Mouse (Mus musculus) adrenal gland, adult 10 weeks (tissue): ENCODE results near the gene BC035947. TPM values are rescaled to one million over a fixed set of nuclear protein-coding genes. Genes with fewer than 3 reads are reported as not detected.

Experiments used
- polyA plus RNA-seq: library from polyadenylated mRNA; stranded (reverse); fragments of 350-450 nt; fragmentation: Illumina TruSeq; extraction: RNeasy Lipid Tissue Mini Kit (QIAGEN cat#74804); gene quantifications from one replicate; pipeline ENCODE4 v1.2.3, GENCODE M21; 2014; ENCODE audit warnings: low read depth, low replicate concordance

Gene BC035947
- polyA plus RNA-seq: 0.29 TPM

GRCm38 (mm10) chr1:78511621-78512160, at the start of gene BC035947:
BC035947 (minus strand) TSS chr1:78512158.

GRCm38 (mm10) chr1:78510862-78511261, 1.1 kb downstream of the BC035947 start, which contains the start of gene Mogat1:
Mogat1 (plus strand) TSS chr1:78510991.

DNA sequence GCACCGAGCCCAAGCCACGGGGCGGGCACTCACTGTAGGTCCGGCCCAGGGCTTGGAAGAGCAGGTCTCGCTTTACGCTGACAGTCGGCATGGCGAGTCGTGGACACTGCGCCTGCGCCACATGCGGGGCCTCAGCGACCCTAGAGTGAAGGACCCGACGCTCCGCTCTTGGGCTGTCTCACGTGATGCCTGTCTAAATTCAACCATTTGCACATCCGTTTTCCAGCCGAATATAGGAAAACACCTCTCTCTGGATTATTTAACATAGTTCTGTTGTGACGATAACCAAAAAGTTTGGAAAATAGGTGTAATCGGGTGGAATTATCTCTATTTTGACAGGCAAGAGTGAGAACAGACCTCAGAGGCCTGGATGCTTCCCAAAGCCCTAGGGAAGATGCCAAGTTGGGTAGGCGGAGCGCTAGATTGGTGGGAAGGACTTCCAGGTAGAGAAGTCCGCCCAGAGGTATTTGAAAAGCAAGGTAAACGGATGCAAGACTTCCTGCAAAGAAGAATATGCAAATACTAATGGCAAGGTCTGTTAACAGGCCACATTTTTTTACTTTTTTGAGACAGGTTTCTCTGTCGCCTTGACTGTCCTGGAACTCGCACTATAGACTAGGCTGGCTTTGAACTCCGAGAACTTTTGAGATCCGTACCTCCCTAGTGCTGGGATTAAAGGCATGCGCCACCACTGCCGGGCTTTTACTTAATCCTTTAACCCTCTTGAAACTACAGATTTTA, 23.0 kb downstream of the BC035947 start, which contains the start of gene Farsb:
Gene Farsb, minus strand, starts transcription at position 146 of the 741 bp plus-strand sequence.

Other genes starting within 250 kb of the BC035947 start
- 1.8 TPM for gene Sgpp2, start 201.8 kb downstream of the BC035947 start, polyA plus RNA-seq
- 293 TPM for gene Farsb, start 23.3 kb downstream of the BC035947 start, polyA plus RNA-seq
- gene Mogat1, start 1.2 kb downstream of the BC035947 start, polyA plus RNA-seq: 3.3 TPM
- gene Acsl3, start 145.7 kb upstream of the BC035947 start, polyA plus RNA-seq: 193 TPM
- gene Utp14b, start 145.9 kb upstream of the BC035947 start, polyA plus RNA-seq: 3.8 TPM